Mouse (Mus musculus): ENCODE results near the gene Eng.

Gene Eng

DNA sequence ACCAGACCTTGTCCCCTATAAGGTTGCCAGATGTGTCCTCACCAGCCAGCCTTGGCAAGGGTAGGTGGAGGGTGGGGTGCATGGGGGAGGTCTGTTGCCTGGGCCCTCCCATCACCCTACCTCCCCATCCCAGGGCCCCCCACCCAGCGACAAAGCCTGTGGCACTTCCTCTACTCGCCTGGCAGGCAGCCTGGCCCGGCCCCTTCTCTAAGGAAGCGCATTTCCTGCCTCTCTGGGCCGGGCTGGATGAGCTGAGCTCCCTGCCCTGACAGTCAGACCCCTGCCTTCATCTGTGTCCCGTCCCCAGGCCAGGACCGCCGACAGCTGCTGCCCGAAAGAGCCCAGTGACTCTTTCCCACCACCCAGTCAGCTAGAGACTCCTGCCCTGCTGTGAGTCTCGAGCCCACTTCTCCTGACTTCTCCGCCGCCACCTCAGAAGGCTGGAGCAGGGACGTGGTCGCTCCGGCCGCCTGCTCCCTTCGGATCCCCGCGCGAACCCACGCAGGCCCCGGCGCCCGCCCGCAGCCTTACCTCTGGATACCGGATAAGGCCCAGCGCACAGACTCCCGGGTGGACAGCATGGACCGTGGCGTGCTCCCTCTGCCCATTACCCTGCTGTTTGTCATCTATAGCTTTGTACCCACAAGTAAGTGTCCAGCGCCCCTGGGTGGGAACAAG lies at the start of gene Eng:
TSS of gene Eng (plus strand) at position 217 of the 678 bp plus-strand sequence.
- in situ Hi-C loops (cut with MboI; ENCODE audit: unreplicated experiment in 2 of 2), result no loop called here

DNA sequence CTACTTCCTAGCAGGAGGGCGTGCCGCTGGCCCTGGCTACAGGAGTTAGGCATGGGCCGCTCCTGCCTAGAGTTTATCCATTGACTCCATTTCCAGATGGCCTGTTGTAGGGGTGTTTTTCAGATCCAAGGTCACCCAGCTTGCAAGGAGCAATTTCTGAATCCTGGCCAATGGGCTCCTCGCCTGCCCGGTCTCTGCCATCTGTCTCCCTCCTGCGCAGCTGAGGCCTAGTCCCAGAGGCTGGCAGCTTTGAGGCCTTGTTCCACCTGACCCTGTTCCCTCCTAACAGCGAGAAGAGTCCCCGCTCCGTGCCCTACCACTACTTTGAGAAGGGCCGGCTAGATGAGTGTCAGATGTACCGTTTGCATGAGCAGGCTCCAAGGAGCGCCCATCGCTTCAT lies 49.7 kb upstream of the Eng start:
- in situ Hi-C loops (cut with MboI; ENCODE audit: unreplicated experiment in 2 of 2), result loop anchor here in 1 of 2 experiments (25.0 kb wide), 1 partner anchor 91 kb away; no protein-coding TSS in a partner anchor

DNA sequence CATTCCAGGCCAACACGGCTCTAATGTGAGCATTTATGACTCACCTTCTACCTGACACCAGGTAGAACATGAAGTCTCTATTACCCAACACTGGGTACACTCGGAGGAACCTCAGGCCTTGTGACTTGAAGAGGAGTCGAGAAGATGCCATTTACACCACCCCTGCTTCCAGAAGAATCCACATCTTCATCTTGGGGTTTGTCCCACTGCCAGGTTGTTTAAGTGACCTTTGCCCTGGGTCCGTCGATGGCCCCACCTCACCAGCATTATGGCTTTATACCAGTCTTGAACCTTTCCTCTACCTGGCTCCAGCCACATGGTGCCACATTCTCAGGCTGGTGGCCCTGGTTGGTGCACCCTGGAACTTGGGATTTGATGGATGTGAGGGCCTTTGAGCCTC lies 49.1 kb upstream of the Eng start:
- in situ Hi-C loops (cut with MboI; ENCODE audit: unreplicated experiment in 2 of 2), result loop anchor here in 1 of 2 experiments (25.0 kb wide), 1 partner anchor 90 kb away; no protein-coding TSS in a partner anchor

DNA sequence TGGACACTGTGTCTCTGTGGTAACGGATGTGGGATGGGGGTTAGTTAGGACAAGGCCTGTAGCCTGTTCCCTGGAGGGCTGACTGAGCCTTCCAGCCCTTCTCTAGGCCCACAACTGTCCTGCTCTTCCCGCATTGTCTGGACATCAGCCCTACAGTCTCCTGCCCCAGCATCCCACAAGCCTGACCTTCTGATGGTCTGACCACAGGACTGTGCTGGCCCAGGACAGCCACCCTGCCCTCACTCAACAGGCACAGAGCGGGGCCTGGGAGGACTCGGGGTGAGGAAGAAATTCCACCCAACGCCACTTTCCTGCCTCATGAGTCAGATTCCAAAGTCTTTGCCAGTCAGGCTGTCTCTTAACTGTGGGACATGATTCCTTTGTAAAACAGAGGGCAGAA lies 48.7 kb upstream of the Eng start:
- in situ Hi-C loops (cut with MboI; ENCODE audit: unreplicated experiment in 2 of 2), result loop anchor here in 1 of 2 experiments (25.0 kb wide), 1 partner anchor 90 kb away; no protein-coding TSS in a partner anchor

DNA sequence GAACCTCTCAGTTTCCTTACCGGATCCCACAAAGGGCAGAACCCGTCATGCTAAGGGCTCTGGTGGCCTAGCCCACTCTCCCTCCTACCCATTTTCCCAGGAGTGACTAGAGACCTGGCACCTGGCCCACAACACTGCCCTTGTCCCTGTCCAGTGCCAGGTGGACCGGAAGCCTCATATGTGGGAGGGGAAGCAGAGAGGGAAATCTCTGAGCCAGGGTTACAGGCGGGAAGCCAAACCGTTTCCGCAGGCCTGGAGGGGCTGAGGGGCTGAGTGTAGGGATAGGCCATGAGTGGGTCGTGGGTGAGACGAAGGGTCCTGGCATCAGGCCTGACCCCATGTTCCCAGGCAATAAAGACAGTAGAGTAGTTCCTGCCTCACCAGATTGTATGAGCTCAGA lies 47.9 kb upstream of the Eng start:
- in situ Hi-C loops (cut with MboI; ENCODE audit: unreplicated experiment in 2 of 2), result loop anchor here in 1 of 2 experiments (25.0 kb wide), 1 partner anchor 89 kb away; no protein-coding TSS in a partner anchor

DNA sequence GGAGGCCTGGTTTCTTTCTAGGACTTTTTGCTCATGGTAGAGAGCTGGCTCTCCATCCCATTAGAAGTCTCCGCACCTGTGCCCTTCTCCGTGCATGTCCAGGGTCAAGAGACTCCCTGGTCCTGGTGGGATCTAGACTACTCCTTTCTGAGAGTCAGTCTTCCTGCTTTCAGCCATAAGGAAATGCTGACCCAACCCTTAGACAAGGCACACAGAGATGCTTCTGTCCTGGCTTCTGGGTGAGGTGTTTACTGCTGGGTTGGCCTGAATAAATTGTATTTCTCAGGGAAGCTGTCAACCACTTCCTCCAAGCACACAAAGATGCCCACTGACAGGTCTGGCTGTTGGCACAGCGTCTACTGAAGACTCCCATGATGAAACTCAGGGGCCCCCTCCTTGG lies 47.0 kb upstream of the Eng start, which contains the start of gene St6galnac6:
TSS of gene St6galnac6 (plus strand) at position 301 of the 400 bp plus-strand sequence.
- in situ Hi-C loops (cut with MboI; ENCODE audit: unreplicated experiment in 2 of 2), result loop anchor here in 1 of 2 experiments (25.0 kb wide), 1 partner anchor 88 kb away; no protein-coding TSS in a partner anchor

DNA sequence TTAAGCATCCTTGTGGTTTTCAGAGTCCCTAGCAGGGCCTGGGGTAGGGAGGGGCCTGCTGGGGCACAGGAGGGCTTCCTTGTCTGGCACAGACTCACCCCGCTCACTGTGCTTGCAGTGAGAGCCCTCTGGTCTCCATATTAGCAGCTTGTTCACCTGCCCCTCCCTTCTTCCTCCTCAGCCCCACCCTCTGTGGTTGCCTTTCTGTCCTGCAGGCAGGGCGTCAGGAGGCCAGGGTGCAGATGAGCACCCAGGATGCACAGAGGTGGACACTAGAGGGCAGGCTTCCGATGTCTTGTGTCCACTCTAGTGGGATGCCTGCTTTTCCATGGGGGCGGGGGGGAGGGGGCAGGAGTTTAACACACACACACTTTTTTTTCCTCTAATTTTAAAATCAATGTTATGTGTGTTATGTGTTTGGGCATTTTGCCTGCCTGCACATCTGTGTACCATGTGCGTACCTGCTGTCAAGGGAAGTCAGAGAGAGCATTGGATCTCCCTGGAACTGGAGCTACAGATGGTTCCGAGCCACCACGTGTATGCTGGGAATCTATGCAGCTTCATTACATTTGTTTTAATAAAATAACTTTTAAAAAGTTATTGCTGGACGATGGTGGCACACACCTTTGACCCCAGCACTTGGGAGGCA lies 44.9 kb upstream of the Eng start:
- in situ Hi-C loops (cut with MboI; ENCODE audit: unreplicated experiment in 2 of 2), result no loop called here

DNA sequence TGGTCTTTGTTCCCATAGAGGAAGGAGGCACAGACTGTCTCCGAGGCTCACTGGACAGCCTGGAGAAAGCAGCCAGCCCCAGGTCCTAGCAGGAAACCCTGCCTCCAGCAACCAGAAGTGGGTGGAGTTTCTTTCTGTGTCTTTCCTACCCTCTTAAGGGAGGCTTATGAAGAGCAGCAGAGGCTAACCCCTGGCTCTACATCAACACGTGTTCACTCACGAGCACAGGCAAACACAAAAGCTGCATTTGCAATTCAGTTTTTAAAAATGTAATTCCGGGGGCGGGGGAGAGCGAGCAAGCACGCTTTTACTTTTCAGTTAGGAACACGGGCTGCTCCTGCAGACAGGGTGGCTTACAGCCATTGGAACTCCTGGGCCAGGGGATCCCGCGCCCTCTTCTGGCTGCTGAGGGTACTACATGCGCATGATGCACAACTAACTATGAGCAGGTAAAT lies 43.8 kb upstream of the Eng start:
- in situ Hi-C loops (cut with MboI; ENCODE audit: unreplicated experiment in 2 of 2), result no loop called here

DNA sequence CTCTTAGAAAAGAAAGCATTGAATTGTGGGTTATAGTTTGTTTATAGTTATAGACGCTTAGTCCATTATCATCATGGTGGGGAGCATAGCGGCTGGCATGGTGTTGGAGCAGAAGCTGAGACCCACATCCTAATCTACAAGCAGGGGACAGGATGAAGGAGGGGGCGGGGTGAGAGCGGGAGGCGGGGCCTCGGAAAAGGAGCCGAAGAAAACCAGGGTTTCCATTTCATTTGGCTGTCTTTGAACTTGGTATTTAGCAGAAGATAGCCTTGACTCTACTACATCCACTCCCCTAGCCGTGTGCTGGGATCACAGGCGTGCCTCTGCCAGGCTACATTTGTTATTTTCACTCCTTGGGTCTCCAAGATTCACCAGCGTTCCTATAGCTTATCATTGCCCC lies 41.8 kb upstream of the Eng start:
- in situ Hi-C loops (cut with MboI; ENCODE audit: unreplicated experiment in 2 of 2), result no loop called here

DNA sequence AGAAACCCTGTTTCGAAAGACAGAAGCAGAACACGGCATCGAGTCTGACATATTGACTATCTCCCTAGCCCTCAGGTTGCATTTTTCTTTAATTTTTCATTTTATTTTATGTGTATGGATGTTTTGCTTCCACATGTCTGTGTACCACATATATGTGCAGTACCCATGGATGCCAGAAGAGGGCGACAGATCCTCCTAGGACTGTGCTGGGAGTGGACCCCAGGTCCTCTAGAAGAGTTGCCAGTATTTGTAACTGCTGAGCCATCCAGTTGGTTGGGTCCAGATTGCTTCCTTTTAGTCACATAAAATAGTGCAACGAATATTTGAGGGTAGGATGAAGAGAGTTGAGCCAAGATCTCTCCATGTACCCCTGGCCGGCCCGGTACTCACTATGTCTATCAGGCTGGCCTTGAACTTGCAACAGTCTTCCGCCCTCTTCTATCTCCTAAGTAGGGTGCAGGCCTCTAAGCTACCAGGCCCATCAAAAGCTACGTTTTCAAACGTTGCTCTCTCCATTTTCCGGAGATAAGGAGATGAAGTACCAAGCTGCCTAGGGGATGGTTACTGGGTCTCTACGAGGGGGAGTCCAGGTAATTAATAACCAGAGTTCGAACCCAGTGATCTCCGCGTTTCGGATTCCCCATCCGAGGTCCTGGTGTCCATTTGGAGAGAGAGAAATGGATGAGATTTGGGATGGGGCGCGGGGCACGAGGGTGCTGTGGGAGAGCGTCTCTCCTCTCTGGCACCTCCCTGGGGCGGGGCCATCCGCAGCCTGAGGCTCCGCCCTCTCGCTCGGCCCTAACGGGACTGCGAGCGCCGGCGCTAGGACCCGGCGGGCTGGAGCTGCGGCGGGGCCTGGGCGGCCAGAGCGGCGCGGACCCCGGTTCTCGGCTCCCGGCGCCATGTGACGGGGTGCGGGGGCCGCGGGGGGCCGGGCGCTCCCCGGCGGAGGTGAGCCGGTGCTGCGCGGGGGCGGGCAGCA lies 39.9 kb upstream of the Eng start:
- in situ Hi-C loops (cut with MboI; ENCODE audit: unreplicated experiment in 2 of 2), result no loop called here

DNA sequence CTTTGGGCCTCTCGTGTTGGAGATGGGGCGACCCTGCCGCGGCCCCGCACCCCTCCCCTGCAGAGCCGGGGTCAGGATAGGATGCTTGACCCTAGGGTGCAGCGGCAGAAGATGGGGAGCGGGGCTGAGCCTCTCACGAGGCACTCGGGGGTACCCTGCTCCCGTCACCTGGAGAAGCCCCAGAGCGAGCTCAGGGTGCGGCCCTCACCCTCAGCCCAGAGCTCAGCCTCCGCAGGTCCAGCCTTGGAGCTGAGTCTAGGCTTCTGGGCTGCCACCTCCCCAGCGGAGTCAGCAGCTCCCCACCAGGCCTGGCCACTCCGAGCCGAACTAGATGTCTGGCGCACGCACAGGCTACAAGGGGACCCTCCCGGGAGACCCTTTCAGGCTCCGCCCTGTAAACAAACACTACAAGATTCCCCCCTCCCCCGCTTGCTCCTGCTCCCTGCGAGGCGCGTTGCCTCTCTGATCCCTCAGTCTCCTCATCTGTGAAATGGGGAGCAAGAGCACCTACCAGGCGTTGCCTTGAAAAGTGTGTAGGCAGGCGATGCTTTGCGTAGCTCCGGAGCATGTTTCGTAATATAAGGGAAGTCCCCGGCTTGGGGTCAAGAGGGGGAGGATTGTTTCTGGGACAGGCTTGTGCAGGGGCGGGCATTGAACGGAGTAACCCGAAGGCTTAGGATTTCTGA lies 39.0 kb upstream of the Eng start:
- in situ Hi-C loops (cut with MboI; ENCODE audit: unreplicated experiment in 2 of 2), result no loop called here

DNA sequence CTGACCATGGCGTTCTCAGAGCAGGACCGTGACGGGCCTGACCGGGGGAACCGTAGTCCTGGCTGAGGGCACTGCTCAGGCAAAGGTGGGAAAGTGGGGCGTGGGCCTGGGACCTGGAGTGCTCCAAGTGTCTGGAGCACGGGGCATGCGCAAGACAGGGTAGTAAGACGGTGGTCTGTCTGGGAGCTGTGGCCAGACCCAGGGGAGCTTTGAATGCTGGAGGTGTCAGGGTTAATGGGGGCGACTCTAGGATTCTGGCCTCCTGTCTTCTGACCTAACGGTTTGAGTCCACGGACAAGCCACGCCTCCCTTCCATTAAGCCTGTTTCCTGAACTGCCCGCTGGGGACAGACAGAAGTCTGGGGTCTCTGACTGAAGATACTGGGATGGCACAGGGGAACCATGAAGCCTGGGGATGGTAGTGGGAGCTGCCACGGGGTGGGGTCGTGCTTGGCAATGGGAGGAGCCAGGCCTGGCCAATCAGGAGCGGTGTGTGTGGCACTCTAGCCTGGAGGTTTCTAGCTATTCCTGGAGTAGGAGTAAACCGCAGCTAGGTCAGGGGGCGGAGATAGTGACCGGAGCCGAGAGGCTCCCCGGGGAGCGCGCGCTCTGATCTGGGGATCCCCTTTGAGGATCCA lies 38.1 kb upstream of the Eng start:
- in situ Hi-C loops (cut with MboI; ENCODE audit: unreplicated experiment in 2 of 2), result no loop called here

DNA sequence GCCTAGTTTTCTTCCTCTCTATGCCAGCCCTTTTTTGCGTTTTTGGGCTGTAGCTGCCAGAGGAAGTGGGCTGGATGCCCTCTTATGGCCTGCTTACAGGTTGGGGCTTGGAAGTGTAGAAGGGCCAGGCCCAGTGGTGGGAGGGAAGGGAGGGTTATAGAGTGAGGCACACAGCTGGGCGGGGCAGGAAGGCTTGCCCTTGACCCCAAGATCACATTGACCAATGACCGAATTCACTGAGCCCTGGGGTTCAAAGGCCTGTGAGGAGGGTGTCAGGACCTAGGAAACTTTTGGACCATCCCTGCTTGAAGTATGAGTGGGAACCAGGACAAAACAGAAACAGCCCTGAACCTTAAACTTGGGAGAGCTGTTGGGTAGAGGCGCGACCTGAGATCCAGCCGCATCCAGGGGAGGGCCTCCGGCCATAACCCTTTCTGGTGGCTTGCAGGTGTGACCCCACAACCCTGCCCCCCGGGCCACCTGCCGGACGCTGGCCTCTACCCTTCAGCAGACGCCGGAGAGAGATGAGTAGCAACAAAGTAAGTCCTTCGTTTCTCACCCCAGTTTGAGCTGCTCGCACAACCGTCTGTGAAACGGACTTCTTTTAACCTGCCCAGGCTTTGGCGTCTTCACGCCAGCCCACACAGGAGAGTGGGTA lies 37.5 kb upstream of the Eng start:
- in situ Hi-C loops (cut with MboI; ENCODE audit: unreplicated experiment in 2 of 2), result no loop called here

DNA sequence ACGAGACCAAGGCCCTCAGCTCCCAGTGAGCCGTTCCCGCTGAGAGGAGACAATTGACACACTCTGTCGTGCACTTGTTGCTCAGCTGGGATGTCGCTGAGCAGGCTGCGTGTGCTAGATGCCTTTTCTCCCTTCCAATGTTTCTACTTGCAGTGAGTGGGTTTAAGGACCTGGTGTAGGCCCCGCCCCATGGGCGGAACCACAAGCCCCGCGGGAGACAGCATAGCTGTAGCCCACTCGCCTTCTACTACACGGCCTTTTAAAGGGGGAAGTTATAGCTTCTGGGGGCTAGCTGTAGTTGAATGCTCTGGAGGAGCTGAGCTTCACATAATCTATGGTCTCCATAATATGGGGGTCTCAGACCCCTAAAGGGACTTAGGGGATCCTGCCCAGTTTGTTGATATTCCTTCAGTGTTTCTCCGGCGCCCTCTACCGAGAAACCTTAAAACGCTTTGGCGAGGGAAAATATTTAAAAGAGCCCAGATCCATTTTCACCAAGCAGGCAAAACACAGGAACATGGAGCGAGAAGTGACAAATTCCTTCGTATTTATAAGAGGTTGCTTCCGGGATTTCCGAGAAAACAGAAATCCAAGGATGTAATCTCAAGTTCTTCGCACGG lies 35.7 kb upstream of the Eng start:
- in situ Hi-C loops (cut with MboI; ENCODE audit: unreplicated experiment in 2 of 2), result no loop called here

DNA sequence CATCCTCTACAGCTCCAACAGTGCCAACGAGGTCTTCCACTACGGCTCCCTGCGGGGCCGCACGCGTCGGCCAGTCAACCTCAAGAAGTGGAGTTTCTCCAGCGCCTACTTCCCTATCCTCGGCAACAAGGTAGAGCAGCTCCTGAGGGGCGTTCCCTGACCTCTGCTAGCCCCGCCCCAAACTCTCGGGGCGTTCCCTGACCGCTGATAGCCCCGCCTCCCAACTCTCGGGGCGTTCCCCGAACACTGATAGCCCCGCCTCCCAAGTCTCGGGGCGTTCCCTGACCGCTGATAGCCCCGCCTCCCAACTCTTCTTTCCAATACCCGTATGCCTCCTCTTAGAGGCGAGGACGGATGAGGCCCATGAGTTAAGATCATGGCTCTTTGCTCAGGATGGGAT lies 34.1 kb upstream of the Eng start:
- in situ Hi-C loops (cut with MboI; ENCODE audit: unreplicated experiment in 2 of 2), result no loop called here

DNA sequence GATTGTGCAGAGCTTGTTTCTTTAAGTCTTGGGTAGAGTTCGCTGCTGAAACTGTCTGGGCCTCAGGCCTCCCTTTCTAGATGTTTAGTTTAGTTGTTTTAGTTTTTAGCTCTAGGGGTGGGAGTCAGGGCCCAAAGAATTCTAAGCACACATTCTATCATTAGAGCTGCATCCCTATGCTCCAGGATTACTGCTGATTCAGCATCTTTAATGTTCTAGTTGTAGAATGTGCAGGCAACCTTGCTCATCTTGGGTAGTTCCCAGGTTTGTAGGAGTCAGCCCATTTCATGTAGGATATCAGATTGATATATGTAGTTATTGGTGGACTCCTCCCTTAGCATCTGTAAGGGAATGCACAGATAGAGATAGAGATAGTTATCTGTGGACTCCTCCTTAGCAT lies 29.3 kb upstream of the Eng start:
- in situ Hi-C loops (cut with MboI; ENCODE audit: unreplicated experiment in 2 of 2), result no loop called here

DNA sequence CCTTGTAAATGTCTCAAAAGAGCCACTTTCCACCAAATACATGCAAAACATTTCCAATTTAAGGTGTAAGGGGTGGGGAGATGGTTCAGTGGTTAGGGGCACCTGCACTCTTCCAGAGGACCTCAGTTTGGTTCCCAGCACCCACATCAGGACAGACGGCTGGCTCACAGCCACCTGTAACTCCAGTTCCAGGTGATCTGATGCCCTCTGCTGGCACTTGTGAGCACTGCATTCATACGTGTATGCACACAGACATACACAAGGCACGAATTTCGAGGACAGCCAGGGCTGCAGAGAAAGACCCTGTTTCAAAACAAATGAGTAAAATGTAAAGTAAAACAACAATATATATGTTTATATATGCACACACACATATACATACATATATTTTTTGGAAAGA lies 28.8 kb upstream of the Eng start:
- in situ Hi-C loops (cut with MboI; ENCODE audit: unreplicated experiment in 2 of 2), result no loop called here

DNA sequence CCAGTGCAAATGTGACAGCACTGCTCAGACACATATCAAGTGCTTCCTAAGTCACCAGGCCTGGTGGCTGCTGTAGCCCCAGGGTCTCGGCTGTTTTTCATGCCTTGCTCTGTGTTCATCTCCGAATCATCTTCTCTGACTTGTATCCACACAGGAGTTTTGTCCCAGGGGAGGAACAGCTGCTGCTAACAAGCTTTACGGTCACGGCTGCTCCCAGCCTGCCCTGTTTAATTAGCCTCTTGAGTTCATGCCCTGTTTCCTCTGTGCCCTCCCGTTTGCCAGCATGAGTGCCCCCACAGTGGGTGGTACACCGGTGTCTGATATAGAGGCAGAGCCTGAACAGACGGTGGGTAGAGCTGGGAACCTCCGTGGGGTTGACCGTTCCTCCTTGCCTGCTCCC lies 28.3 kb upstream of the Eng start:
- in situ Hi-C loops (cut with MboI; ENCODE audit: unreplicated experiment in 2 of 2), result no loop called here

All from v-Abl transformed pro-B cells (cell line).